Mouse (Mus musculus) lung, embryonic 15.5 days (tissue): Measurements from ENCODE around the gene Rpl36-ps4. TPM values are rescaled to one million over a fixed set of nuclear protein-coding genes. Genes with fewer than 3 reads are reported as not detected.

Source experiments
- ATAC-seq: fragments of 200-750 bp; cut with Nextera tagmentation; 2 replicates; pipeline ENCODE4 v1.8.0; 2017; ENCODE audit warnings: moderate number of reproducible peaks, borderline replicate concordance; ENCODE audit not compliant: low FRiP score, low TSS enrichment; ENCODE audit errors: extremely low read depth
- H3K27ac ChIP-seq: fragments of 300-500 bp; sonication (generic); 2 replicates; pipeline ENCODE4 v1.5.1; 2015; ENCODE audit warnings: moderate library complexity, mild to moderate bottlenecking, inconsistent platforms
- H3K27me3 ChIP-seq: fragments of 300-500 bp; sonication (generic); 2 replicates; pipeline ENCODE4 v1.6.1; 2015; ENCODE audit warnings: inconsistent platforms
- H3K36me3 ChIP-seq: fragments of 300-500 bp; sonication (generic); 2 replicates; pipeline ENCODE4 v1.6.1; 2015; ENCODE audit warnings: inconsistent platforms
- H3K4me1 ChIP-seq: fragments of 300-500 bp; sonication (generic); 2 replicates; pipeline ENCODE4 v1.6.1; 2015; ENCODE audit warnings: inconsistent platforms
- H3K4me2 ChIP-seq: fragments of 300-500 bp; sonication (generic); 2 replicates; pipeline ENCODE4 v1.6.1; 2015; ENCODE audit warnings: inconsistent platforms, mild to moderate bottlenecking, moderate library complexity
- H3K4me3 ChIP-seq: fragments of 300-500 bp; sonication (generic); 2 replicates; pipeline ENCODE4 v1.5.1; 2015; ENCODE audit warnings: mild to moderate bottlenecking, inconsistent platforms
- H3K9ac ChIP-seq: fragments of 300-500 bp; sonication (generic); 2 replicates; pipeline ENCODE4 v1.6.1; 2015; ENCODE audit warnings: inconsistent platforms
- H3K9me3 ChIP-seq: fragments of 300-500 bp; sonication (generic); 2 replicates; pipeline ENCODE4 v1.6.1; 2016; ENCODE audit warnings: inconsistent platforms
- WGBS: fragments of 180-500 bp; shearing (Covaris S2); methylation state at CpG from one replicate; pipeline ENCODE4 v1.1.7; 2015; 5-methylcytosine and 5-hydroxymethylcytosine counted together
- polyA plus RNA-seq: library from polyadenylated mRNA; unstranded; fragments of >200 nt; fragmentation: Nextera tagmentation; extraction: Ambion mirVana; gene quantifications from 2 replicates; pipeline ENCODE4 v1.2.1, GENCODE M21; 2015

Gene Rpl36-ps4
- polyA plus RNA-seq: not detected in 2 replicates

GRCm38 (mm10) chr17:87920677-87921076, at the start of gene Rpl36-ps4:
Gene Rpl36-ps4, plus strand, starts transcription at chr17:87920977.
- WGBS: 86% methylated on average over 5 of the region's 5 CpGs
- no peaks in the 10 kb centered on the region for H3K4me1 ChIP-seq
- no peak within 1 kb of the TSS for H3K27ac ChIP-seq
- no peak for ATAC-seq
- H3K36me3 ChIP-seq: no peaks in the 10 kb centered on the region
- no peak within 1 kb of the TSS for H3K4me3 ChIP-seq
- no peak within 1 kb of the TSS for H3K9ac ChIP-seq
- H3K27me3 ChIP-seq: no peaks in the 10 kb centered on the region
- H3K9me3 ChIP-seq: no peaks in the 10 kb centered on the region
- no peak within 1 kb of the TSS for H3K4me2 ChIP-seq

GRCm38 (mm10) chr17:87871461-87872126, 49.2 kb upstream of the Rpl36-ps4 start:
- Histone ChIP-seq H3K27me3 (no peaks in the 10 kb centered on the region), H3K9me3 (no peaks in the 10 kb centered on the region), H3K36me3 (no peaks in the 10 kb centered on the region), H3K4me3 (no peak overlapping the region), H3K9ac (no peak overlapping the region), H3K4me2 (no peak overlapping the region), H3K4me1 (no peaks in the 10 kb centered on the region), H3K27ac (no peak overlapping the region)
- WGBS: 76% methylated on average over 13 of the region's 13 CpGs
- ATAC-seq: no peak

GRCm38 (mm10) chr17:87872286-87872685, 48.5 kb upstream of the Rpl36-ps4 start:
- no peak overlapping the region for H3K27ac ChIP-seq
- no peak for ATAC-seq
- no peaks in the 10 kb centered on the region for H3K9me3 ChIP-seq
- no peaks in the 10 kb centered on the region for H3K36me3 ChIP-seq
- H3K9ac ChIP-seq: no peak overlapping the region
- H3K4me2 ChIP-seq: no peak overlapping the region
- H3K4me1 ChIP-seq: no peaks in the 10 kb centered on the region
- no peak overlapping the region for H3K4me3 ChIP-seq
- WGBS: 46% methylated on average over 4 of the region's 4 CpGs
- no peaks in the 10 kb centered on the region for H3K27me3 ChIP-seq

- Histone ChIP-seq H3K27me3 (no peaks in the 10 kb centered on the region), H3K4me1 (no peaks in the 10 kb centered on the region), H3K9ac (no peak overlapping the region), H3K27ac (no peak overlapping the region), H3K36me3 (no peaks in the 10 kb centered on the region), H3K4me2 (no peak overlapping the region), H3K9me3 (no peaks in the 10 kb centered on the region), H3K4me3 (no peak overlapping the region)
- 60% methylated on average over 7 of the region's 7 CpGs for WGBS
- no peak for ATAC-seq
These were observed 47.3 kb upstream of the Rpl36-ps4 start for GRCm38 (mm10) chr17:87873456-87873855.

GRCm38 (mm10) chr17:87873943-87874342, 46.8 kb upstream of the Rpl36-ps4 start:
- no peaks in the 10 kb centered on the region for H3K27me3 ChIP-seq
- no peaks in the 10 kb centered on the region for H3K9me3 ChIP-seq
- no peaks in the 10 kb centered on the region for H3K4me1 ChIP-seq
- no peak overlapping the region for H3K4me3 ChIP-seq
- H3K36me3 ChIP-seq: no peaks in the 10 kb centered on the region
- 82% methylated on average over 4 of the region's 4 CpGs for WGBS
- no peak for ATAC-seq
- H3K9ac ChIP-seq: no peak overlapping the region
- H3K27ac ChIP-seq: no peak overlapping the region
- no peak overlapping the region for H3K4me2 ChIP-seq

GRCm38 (mm10) chr17:87875346-87875920, 45.3 kb upstream of the Rpl36-ps4 start:
- Histone ChIP-seq H3K27me3 (no peaks in the 10 kb centered on the region), H3K4me1 (no peaks in the 10 kb centered on the region), H3K27ac (no peak overlapping the region), H3K9ac (no peak overlapping the region), H3K36me3 (no peaks in the 10 kb centered on the region), H3K9me3 (no peaks in the 10 kb centered on the region), H3K4me2 (no peak overlapping the region), H3K4me3 (no peak overlapping the region)
- 66% methylated on average over 8 of the region's 8 CpGs for WGBS
- no peak for ATAC-seq

GRCm38 (mm10) chr17:87876295-87877000, 44.3 kb upstream of the Rpl36-ps4 start:
- ATAC-seq: no peak

GRCm38 (mm10) chr17:87877207-87878073, 43.3 kb upstream of the Rpl36-ps4 start:
- Histone ChIP-seq H3K4me3 (no peak overlapping the region), H3K27me3 (no peaks in the 10 kb centered on the region), H3K9ac (no peak overlapping the region), H3K27ac (no peak overlapping the region), H3K36me3 (no peaks in the 10 kb centered on the region), H3K4me2 (no peak overlapping the region; the same call in 1 of the 2 replicates), H3K9me3 (no peaks in the 10 kb centered on the region), H3K4me1 (no peaks in the 10 kb centered on the region)
- WGBS: 33% methylated on average over 25 of the region's 25 CpGs
- no peak for ATAC-seq

More at GRCm38 (mm10) chr17:87876295-87877000, 44.3 kb upstream of the Rpl36-ps4 start:
- Histone ChIP-seq H3K4me2 (no peak overlapping the region), H3K27ac (no peak overlapping the region), H3K27me3 (no peaks in the 10 kb centered on the region), H3K4me3 (no peak overlapping the region), H3K36me3 (no peaks in the 10 kb centered on the region), H3K9me3 (no peaks in the 10 kb centered on the region), H3K9ac (no peak overlapping the region), H3K4me1 (no peaks in the 10 kb centered on the region)
- 75% methylated on average over 11 of the region's 11 CpGs for WGBS

- H3K27me3 ChIP-seq: no peaks in the 10 kb centered on the region
- H3K4me1 ChIP-seq: no peaks in the 10 kb centered on the region
- 67% methylated on average over 10 of the region's 10 CpGs for WGBS
- ATAC-seq: no peak
- no peak overlapping the region for H3K9ac ChIP-seq
- no peak overlapping the region for H3K27ac ChIP-seq
- H3K4me2 ChIP-seq: no peak overlapping the region
- no peaks in the 10 kb centered on the region for H3K9me3 ChIP-seq
- H3K36me3 ChIP-seq: no peaks in the 10 kb centered on the region
- no peak overlapping the region for H3K4me3 ChIP-seq
These were observed 42.0 kb upstream of the Rpl36-ps4 start for GRCm38 (mm10) chr17:87878556-87879483.

- Histone ChIP-seq H3K27me3 (no peaks in the 10 kb centered on the region), H3K9ac (no peak overlapping the region), H3K36me3 (no peaks in the 10 kb centered on the region), H3K27ac (no peak overlapping the region), H3K9me3 (no peaks in the 10 kb centered on the region), H3K4me1 (no peaks in the 10 kb centered on the region), H3K4me3 (no peak overlapping the region), H3K4me2 (no peak overlapping the region)
- no peak for ATAC-seq
- 56% methylated on average over 9 of the region's 9 CpGs for WGBS
These were observed 41.1 kb upstream of the Rpl36-ps4 start for GRCm38 (mm10) chr17:87879484-87880225.
